Mouse (Mus musculus) left cerebral cortex, adult 18-20 months (tissue): ENCODE measurements at regions not wholly inside any gene's neighbourhood (a gene's known extent, or its start where the extent isn't known, plus 50 kb on each side); places are given as distances from the start of the nearest gene placed in this dataset.
A peak's percentile ranks its signal among the peaks of the same experiment; 100 is the strongest.

Experiments
- DNase-seq, 2 experiments: peaks; one replicate each; pipeline ENCODE4 v3.0.0; 2021 to 2022; ENCODE audit warnings: low spot score in 2 of 2, mixed read lengths in 1 of 2

- no peak for DNase-seq
These were observed 71.9 kb downstream of the Zfp330 start for GRCm38 (mm10) chr8:82702044-82702443.

DNA sequence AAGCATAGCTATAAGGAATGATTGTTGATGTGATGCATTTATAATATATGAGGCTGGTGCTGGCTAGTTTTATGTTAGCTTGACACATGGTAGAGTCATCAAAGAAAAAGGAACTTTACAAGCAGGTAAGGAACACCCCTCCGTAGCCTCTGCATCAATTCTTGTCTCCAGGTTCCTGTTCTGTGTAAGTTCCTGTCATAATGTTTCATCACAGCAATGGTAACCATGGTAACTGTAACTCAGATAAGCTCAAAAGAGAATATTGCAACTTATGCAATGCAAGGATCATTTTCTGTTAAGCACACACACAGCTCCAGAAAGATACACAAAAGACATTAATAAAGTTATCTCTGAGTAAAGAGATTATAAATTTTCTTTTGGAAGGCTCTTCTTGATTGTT, 73.5 kb downstream of the Zfp330 start:
- no peak for DNase-seq

DNA sequence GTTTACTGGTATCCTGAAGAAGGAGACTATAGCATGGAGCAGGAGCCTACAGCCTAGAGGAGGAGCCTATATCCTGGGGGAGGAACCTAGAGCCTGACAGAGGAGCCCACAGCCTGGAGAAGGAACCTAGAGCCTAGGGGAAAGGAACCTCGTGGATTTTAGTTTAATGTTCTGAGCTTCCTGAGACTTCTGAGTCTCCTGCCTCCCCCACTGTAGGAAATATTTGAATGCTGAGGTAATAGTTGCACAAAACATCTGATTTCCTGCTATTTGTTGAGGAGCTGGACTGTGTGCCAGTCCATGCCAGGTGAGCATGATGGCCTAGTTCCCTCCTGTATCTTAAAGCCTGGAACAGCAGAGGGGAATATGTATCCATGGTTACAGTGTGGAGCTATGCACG, 74.7 kb downstream of the Zfp330 start:
- no peak for DNase-seq

GRCm38 (mm10) chr8:82698071-82698470, 75.9 kb downstream of the Zfp330 start:
- no peak for DNase-seq

DNA sequence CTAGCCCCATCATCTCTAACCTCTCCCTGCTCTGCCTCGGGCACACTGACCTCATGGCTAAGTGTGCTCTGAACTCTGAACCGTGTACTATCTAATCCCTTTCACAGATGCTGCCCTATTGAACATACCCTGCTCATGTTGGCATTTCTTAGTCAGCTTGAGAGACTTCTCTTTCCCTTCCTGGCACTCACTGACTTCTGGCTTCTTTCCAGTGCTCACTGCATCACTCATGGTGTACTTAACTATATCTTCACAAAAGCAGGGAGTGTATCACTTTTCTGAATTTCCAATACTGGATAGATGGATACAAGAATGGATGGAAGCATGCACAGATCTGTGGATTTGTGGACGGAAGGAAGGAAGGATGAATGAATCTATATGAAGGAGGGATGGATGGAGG, 80.9 kb downstream of the Zfp330 start:
- DNase-seq, result no peak

GRCm38 (mm10) chr8:82689322-82689721, 84.6 kb downstream of the Zfp330 start:
- DNase-seq, result peak; percentile 25 to 45

DNA sequence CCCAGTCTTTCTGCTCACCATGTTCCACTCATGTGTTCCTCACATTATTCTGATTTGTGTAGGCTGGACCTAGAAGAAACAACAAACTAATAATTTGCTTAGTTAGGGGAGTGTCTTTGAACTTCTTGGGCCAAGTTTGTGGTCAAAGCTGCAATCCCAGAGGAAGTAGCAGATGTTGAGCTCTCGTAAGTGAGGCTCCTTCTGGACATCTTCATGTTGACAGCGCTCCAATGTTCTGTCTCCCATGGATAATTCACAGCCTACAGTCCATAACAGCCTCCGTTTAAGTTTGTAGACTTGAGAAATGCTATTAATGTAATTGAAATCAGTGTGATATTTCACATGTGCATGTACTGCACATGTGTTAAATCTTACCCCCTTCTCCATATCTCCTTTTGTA, 88.0 kb downstream of the Zfp330 start:
- no peak for DNase-seq

DNA sequence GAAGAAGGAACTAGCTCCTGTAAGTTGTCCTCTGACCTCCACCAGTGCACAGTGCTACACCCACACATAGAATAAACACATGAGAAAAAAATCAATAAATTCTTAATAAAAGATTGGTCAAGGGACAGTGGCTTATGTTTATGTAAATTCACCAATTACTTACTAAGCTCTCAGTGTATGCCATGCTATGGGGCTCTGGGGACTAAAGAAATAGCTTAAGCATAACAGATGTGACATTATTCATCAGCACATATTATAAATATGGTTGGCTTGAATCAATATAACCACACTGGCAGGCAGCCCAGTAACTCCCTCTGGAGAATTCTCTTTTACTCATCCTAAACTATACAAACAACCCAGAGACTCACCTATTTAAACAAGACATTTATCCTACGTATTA, 95.2 kb downstream of the Zfp330 start:
- no peak for DNase-seq

GRCm38 (mm10) chr8:82677781-82678180, 96.2 kb downstream of the Zfp330 start:
- DNase-seq, result no peak

DNA sequence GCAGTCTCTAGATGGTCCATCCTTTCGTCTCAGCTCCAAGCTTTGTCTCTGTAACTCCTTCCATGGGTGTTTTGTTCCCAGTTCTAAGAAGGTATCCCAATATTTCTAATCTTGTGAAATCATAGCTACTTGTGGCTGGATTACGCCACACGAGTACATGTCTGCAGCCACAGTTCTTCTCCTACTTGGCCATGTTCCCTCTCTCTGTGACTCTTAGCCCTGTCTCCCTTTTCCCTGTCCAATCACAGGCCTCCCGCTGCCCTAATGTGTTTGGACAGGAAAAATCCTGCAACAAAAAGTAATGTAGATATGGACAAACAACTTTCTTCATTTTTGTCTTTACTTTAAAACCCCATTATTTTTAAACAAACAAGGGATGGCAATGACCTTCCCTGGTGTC, 104.7 kb downstream of the Zfp330 start:
- DNase-seq, result no peak

GRCm38 (mm10) chr8:82665131-82665530, 108.8 kb downstream of the Zfp330 start:
- DNase-seq, result no peak

- DNase-seq, result no peak
These were observed 133.5 kb downstream of the Zfp330 start for GRCm38 (mm10) chr8:82640502-82640901.

- DNase-seq, result no peak
These were observed 143.5 kb downstream of the Zfp330 start for GRCm38 (mm10) chr8:82630486-82630885.

- no peak for DNase-seq
These were observed 150.0 kb downstream of the Zfp330 start for GRCm38 (mm10) chr8:82623791-82624431.

DNA sequence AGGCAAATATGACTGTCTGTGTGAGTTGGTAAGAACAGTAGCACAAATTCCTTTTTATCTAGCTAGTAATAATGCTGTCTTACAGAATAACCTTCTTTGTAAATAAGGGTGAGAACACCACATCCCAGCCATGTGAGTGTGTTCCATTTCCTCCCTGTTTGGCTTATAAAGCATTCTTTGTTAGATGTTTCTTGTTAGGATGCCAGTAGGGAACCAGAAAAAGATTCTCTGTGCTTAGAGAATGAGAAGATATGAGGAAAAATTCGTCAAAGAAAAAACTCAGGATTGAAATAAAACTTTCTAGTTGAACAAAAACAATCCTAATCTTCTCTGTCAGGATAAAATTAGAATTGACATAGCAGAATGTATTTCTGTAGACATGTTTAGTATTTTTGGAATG, 155.3 kb downstream of the Zfp330 start:
- no peak for DNase-seq

DNA sequence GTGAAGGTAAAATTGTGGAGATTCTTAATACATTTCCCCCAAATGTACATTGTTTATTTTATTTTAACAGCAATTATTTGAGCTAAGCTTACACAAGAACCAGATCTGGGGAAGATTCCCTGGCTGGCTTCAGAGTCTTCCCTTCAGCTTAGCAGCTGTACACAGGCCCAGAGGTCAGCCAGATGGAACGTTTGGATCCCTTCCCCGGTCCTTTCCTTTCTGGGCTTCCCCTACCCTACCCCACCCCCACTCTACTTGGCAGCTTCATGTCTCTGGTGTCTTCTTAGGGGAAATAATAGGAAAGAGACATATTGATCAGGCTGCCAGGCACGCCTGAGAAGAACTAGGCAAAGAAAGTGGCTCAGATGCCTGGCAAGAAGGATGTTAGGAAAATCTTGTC, 172.4 kb downstream of the Zfp330 start:
- no peak for DNase-seq

DNA sequence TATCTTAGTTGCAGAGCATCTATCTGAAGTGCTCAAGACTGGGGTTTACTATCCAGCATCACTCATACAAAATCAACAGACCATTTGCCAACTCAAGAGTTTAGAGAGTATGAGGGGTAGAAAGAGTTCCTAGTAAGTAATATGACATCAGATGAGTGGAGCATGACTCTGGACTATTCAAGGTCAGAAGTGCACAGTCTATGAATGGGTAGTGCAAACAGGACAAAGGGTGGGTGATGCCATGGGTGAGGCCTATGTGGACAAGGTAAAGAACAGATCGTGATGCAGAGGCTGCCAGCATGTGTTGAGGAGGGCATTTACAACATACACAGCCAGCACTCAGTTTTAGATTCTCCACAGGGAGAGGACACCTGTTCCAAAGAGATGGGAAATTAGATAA, 170.4 kb upstream of the Il15 start:
- DNase-seq, result no peak

- DNase-seq, result no peak
These were observed 135.1 kb upstream of the Il15 start for GRCm38 (mm10) chr8:82538121-82538520.

- no peak for DNase-seq
These were observed 126.1 kb upstream of the Il15 start for GRCm38 (mm10) chr8:82529153-82529552.

GRCm38 (mm10) chr8:82523866-82524265, 120.8 kb upstream of the Il15 start:
- DNase-seq, result no peak

DNA sequence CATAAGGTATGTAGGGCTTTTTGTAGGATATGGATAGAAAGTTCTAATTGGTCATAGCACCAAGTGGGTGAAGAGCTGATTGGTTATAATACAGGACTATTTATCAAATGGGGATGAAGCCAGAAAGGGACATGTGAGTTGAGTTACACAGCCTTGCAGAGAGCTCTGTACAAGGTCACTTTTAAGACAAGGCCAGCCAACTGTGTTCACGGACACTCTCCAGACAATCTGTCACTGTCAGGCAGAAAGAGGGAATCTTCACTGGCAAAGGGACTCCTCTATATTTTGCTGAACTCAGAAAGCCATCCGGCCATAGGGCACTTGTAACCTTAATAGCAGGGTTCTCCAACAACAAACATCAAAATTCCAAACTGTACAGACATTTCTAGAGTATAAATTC, 95.5 kb upstream of the Il15 start:
- no peak for DNase-seq

DNA sequence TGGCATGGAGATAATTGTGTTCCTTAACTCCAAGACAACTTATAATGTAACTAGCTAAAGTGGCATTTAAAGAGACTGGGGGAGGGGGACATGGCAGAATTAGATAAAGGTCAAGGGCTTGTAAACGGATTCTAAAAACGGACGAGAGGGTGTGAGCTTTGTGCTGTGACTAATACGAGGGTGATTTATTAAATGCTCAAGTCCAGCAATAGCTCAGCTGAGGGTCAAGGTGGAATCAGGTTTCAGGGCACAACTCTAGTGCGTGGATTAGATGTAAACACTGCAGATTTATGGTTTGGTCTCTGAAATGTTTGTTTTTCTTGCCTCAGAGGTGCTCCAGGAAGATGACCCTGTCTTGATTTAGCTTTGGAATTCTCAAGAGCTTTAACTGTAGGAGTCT, 74.8 kb upstream of the Il15 start:
- no peak for DNase-seq

GRCm38 (mm10) chr8:82477426-82477769, 74.4 kb upstream of the Il15 start:
- no peak for DNase-seq
